Mouse (Mus musculus): ENCODE measurements at regions not wholly inside any gene's neighbourhood (a gene's known extent, or its start where the extent isn't known, plus 50 kb on each side); places are given as distances from the start of the nearest gene placed in this dataset.
A peak's percentile ranks its signal among the peaks of the same experiment; 100 is the strongest.

DNA sequence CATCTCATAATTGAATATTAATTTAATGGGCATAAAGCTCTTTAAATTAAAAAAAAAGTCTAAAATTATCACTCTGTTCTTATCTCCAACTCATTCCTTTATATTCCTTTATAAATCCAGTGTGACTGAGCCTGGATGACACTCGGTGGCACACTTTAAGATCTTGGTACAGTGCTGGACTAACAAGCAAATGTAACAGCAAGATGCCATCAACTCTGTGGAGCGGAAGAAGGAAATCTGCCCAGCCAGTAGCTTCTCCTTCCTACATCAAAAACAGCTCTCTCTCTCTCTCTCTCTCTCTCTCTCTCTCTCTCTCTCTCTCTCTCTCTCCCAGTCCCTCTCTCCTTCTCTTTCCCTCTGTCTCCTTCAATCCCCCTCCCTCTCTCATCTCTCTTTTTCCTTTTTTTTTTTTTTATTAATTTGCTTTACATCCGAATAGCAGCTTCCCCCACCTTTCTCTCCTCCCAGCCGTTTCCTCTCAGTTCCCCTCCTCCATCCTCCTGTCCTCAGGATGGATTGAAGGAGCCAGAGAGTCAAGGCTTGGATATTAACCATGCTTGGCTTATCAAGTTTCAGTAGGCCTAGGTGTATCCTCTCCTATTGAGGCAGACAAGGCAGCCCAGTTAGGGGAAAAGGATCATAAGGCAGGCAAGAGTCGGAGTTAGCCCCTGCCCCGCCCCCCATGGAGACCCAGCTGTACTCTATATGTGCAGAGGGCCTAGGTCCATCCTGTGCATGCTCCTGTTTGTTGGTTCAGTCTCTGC is 130.4 kb upstream of the Tmtc2 start:
- Histone ChIP-seq H3K27me3 (no peaks in the 10 kb centered on the region), H3K27ac (no peak overlapping the region), H3K9me3 (replicated peaks) (no peaks in the 10 kb centered on the region), H3K9ac (no peak overlapping the region), H3K36me3 (no peaks in the 10 kb centered on the region), H3K4me1 (no peaks in the 10 kb centered on the region), H3K4me2 (replicated peaks) (no peak overlapping the region), H3K4me3 (no peak overlapping the region)
- ATAC-seq (ENCODE audit: low FRiP score) = no peak
- 72% methylated on average over 6 of the region's 6 CpGs for WGBS

DNA sequence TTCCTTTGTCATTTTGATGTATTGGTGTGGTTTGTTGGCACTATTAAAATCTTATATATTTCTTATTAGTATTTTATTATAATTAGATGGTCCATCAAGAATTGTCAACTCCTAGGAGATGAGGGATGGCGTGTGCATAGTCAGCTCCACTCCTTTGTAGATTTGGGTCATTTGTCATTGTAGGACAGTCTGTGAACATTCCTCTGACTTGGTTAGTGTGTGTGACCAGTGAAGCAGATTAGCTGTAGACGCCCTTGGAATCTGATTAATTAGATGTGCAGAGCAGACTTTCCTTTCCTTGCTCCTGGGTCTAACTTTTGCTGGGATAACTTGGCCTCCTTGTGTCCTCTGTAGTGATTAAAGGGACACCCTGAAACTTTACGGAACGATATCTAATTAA is 118.9 kb upstream of the Tmtc2 start:
- Histone ChIP-seq H3K9me3 (replicated peaks) (no peaks in the 10 kb centered on the region), H3K9ac (no peak overlapping the region), H3K36me3 (no peaks in the 10 kb centered on the region), H3K27me3 (peaks cover 3% of the 10 kb centered on the region; the same call in 1 of the 2 replicates), H3K4me2 (replicated peaks) (no peak overlapping the region), H3K4me1 (peaks cover 12% of the 10 kb centered on the region), H3K4me3 (no peak overlapping the region), H3K27ac (no peak overlapping the region)
- peak; percentile 57; the same call in 1 of the 2 replicates for ATAC-seq (ENCODE audit: low FRiP score)
- 39% methylated on average over 4 of the region's 4 CpGs for WGBS

DNA sequence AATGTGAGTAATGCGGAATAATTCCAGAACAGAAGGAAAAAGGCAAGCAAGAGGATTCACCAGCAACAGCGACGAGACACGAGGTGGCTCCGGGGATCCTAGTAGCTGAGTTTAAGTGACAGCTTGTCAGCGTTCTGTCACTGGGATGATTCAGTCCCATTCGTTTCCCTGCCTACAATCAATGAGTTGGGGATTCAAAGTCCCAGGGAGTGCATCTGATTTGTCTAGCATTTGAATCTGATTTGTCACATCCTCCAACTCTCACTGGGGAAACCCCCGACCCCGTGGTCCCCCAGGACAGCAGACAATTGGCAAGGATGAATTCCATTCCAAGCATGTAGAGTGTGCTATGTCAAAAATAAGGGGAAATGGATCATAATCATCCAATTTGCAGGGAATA is 115.1 kb upstream of the Tmtc2 start:
- Histone ChIP-seq H3K36me3 (no peaks in the 10 kb centered on the region), H3K27ac (peak overlapping the region; percentile 73), H3K27me3 (no peaks in the 10 kb centered on the region), H3K4me2 (replicated peaks) (peak overlapping the region; percentile 26; the same call in 1 of the 2 replicates), H3K9me3 (replicated peaks) (no peaks in the 10 kb centered on the region), H3K4me1 (peaks cover 12% of the 10 kb centered on the region), H3K9ac (no peak overlapping the region), H3K4me3 (no peak overlapping the region)
- WGBS = 36% methylated on average over 9 of the region's 9 CpGs
- ATAC-seq (ENCODE audit: low FRiP score) = peak; percentile 82

DNA sequence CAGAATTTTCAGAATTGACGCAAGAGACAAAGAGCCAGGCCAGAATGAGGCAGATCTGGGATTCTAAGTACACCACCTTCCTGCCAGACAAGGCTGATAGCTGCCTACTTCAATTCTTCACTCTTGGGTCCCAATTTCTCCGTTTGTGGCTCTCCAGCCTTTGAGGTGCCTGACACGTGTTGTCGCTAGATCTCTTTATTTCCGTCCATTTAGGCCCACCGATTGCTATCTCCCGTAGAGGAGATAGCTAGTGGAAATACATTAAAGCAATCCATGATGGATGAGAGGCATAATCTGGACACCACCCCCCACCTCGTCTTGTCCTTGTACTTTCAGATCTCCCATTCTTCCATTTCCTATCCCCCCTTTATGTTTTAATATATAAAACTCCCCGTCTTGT is 114.6 kb upstream of the Tmtc2 start:
- no peak overlapping the region for H3K4me3 ChIP-seq
- peak; percentile 36; the same call in 1 of the 2 replicates for ATAC-seq (ENCODE audit: low FRiP score)
- peak overlapping the region; percentile 26; the same call in 1 of the 2 replicates for H3K4me2 ChIP-seq (replicated peaks)
- peaks cover 12% of the 10 kb centered on the region for H3K4me1 ChIP-seq
- no peaks in the 10 kb centered on the region for H3K36me3 ChIP-seq
- H3K9ac ChIP-seq = no peak overlapping the region
- H3K9me3 ChIP-seq (replicated peaks) = no peaks in the 10 kb centered on the region
- H3K27ac ChIP-seq = peak overlapping the region; percentile 73
- 63% methylated on average over 9 of the region's 9 CpGs for WGBS
- no peaks in the 10 kb centered on the region for H3K27me3 ChIP-seq

DNA sequence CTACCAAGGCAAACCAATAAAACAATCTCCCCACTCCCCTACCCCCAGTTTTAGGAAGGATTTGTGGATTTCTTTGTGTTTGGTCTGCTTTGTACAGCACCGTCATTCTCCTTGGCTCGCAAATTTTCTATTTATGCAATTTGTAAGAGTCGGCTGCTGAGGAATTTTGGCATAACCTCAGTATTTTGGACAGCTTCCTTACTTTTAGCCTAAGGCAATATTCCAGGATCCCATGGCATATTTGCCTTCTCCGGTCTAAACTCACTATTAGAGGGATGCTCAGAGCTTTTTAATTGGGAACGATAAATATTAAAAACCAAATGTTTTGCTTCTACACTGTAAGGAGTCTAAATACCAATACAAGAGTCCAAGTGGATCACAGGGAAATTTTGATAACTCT is 112.6 kb upstream of the Tmtc2 start:
- H3K36me3 ChIP-seq = no peaks in the 10 kb centered on the region
- H3K27me3 ChIP-seq = no peaks in the 10 kb centered on the region
- WGBS = 89% methylated on average over 5 of the region's 5 CpGs
- H3K4me3 ChIP-seq = no peak overlapping the region
- peaks cover 12% of the 10 kb centered on the region for H3K4me1 ChIP-seq
- ATAC-seq (ENCODE audit: low FRiP score) = no peak
- H3K9ac ChIP-seq = no peak overlapping the region
- no peak overlapping the region for H3K27ac ChIP-seq
- no peaks in the 10 kb centered on the region for H3K9me3 ChIP-seq (replicated peaks)
- no peak overlapping the region for H3K4me2 ChIP-seq (replicated peaks)

DNA sequence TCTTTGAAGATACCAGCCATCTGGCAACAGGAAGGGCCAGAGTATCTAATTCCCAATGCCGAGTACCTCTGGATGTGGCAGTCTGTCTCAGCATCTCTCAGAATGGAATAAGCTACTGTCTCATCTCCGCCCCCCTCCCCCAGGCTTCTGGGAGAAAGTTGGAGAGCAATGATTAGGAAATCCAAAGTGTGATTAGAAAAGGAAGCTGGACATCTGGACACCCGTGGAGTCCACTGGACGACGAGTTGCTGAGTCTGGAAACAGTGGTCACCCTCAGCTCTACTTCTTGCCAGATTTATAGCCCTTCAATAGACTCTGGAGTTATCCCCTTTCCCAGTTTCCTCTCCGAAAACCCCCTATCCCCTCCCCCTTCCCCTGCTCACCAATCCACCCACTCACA is 105.3 kb upstream of the Tmtc2 start:
- Histone ChIP-seq H3K4me1 (no peaks in the 10 kb centered on the region), H3K36me3 (no peaks in the 10 kb centered on the region), H3K9me3 (replicated peaks) (no peaks in the 10 kb centered on the region), H3K27me3 (no peaks in the 10 kb centered on the region), H3K4me2 (replicated peaks) (no peak overlapping the region), H3K27ac (no peak overlapping the region), H3K9ac (no peak overlapping the region), H3K4me3 (no peak overlapping the region)
- ATAC-seq (ENCODE audit: low FRiP score) = no peak
- 88% methylated on average over 6 of the region's 6 CpGs for WGBS

DNA sequence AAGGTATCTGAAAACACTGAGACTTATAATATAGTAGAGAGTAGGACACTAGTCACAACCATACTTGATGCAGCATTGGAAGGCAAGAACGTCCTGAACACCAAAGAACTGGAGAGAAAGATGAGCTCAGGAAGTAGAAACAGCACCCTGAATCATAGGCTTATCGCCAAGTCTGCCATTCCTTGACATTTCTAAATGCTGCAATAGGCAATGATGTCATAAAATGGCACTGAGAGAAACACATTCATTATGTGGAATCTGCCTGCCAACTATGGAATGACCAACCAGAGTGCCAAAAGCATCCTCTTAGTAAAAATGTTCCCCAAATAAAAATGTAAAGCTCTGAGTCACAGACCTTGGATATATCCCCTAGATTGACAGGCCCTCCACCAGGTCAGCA is 92.7 kb upstream of the Tmtc2 start:
- Histone ChIP-seq H3K9ac (no peak overlapping the region), H3K9me3 (replicated peaks) (no peaks in the 10 kb centered on the region), H3K27me3 (no peaks in the 10 kb centered on the region), H3K27ac (no peak overlapping the region), H3K4me1 (no peaks in the 10 kb centered on the region), H3K4me2 (replicated peaks) (no peak overlapping the region), H3K36me3 (no peaks in the 10 kb centered on the region), H3K4me3 (no peak overlapping the region)
- ATAC-seq (ENCODE audit: low FRiP score) = no peak
- WGBS = 91% methylated on average over 2 of the region's 2 CpGs

DNA sequence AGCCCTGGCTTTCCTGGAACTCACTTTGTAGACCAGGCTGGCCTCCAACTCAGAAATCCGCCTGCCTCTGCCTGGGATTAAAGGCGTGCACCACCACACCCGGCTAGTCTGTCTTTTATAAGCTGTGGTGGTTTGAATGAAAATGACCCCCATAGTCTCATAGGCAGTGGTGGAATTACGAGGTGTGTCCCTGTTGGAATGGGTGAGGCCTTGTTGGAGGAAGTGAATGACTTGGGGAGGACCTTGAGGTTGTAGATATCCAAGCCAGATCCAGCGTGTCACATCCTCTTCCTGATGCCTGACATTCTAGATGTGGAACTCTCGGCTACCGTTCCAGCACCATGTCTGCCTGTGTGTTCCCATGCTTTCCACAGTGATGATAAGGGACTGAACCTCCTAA is 86.5 kb upstream of the Tmtc2 start:
- H3K9ac ChIP-seq = no peak overlapping the region
- ATAC-seq (ENCODE audit: low FRiP score) = no peak
- H3K27ac ChIP-seq = no peak overlapping the region
- no peaks in the 10 kb centered on the region for H3K36me3 ChIP-seq
- no peaks in the 10 kb centered on the region for H3K27me3 ChIP-seq
- 98% methylated on average over 7 of the region's 7 CpGs for WGBS
- H3K4me1 ChIP-seq = no peaks in the 10 kb centered on the region
- no peak overlapping the region for H3K4me2 ChIP-seq (replicated peaks)
- H3K4me3 ChIP-seq = no peak overlapping the region
- no peaks in the 10 kb centered on the region for H3K9me3 ChIP-seq (replicated peaks)

DNA sequence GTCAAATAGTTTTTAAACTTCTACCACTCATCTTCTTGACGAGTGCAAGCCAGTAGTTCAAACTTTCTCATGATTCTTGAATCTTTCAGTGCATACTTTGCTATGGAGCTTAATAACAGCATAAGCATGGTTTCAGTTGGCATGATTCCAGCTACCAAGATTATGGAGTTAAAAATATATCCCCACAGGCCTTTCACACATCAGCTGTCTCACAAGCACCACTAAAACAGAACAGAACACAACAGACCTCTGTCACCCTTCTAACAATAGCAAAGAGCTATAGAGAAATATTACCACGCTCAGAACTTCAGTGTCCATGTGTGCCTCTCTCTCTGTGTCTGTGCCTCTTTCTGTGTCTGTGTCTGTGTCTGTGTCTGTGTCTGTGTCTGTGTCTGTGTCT is 82.5 kb upstream of the Tmtc2 start:
- Histone ChIP-seq H3K27me3 (no peaks in the 10 kb centered on the region), H3K4me1 (no peaks in the 10 kb centered on the region), H3K4me3 (no peak overlapping the region), H3K27ac (no peak overlapping the region), H3K36me3 (no peaks in the 10 kb centered on the region), H3K9me3 (replicated peaks) (no peaks in the 10 kb centered on the region), H3K4me2 (replicated peaks) (no peak overlapping the region), H3K9ac (no peak overlapping the region)
- 83% methylated on average over 2 of the region's 2 CpGs for WGBS
- no peak for ATAC-seq (ENCODE audit: low FRiP score)

DNA sequence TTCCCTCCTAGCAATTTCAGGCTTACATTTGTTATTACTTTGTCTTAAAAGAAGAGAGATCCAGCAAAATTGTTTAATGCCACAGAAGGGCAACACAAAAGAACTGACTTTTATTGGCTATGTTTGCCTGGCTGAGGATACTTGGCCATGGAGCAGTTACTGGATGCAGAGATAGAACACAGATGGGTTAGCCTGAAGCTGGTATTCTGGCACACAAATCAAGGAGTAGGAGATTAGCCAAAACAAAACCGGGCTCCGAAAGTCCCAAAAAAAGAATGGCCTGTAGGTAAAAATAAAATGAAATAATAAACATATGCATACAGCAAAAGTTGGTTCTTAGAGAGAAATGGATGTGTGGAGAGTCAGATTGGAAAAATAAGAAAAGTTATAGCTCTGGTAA is 78.2 kb upstream of the Tmtc2 start:
- H3K4me1 ChIP-seq = no peaks in the 10 kb centered on the region
- H3K9ac ChIP-seq = no peak overlapping the region
- H3K9me3 ChIP-seq (replicated peaks) = no peaks in the 10 kb centered on the region
- H3K36me3 ChIP-seq = no peaks in the 10 kb centered on the region
- H3K27me3 ChIP-seq = no peaks in the 10 kb centered on the region
- no peak overlapping the region for H3K4me3 ChIP-seq
- H3K4me2 ChIP-seq (replicated peaks) = no peak overlapping the region
- no peak for ATAC-seq (ENCODE audit: low FRiP score)
- WGBS = 98% methylated on average over 2 of the region's 2 CpGs
- H3K27ac ChIP-seq = no peak overlapping the region

DNA sequence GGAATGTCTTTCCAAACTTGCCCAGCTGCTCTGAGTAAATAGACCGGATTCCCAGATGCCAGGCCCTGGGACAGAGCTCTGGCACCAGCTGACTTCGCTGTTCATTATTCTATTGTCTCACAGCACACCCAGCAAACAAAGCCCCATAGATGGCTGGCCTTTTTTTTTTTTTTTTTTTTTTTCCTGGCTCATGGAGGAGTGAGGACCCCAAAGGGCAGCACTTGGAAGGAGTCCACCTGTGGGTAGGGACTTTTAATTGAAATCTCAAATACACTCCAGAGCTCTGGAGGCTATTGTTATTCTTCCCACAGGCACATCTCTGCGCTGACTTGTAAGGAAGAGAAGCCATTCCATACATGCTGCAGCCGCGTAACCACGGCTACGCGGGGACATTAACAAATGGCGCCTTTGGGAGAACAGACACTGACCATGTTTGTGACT is 64.8 kb upstream of the Tmtc2 start:
- Histone ChIP-seq H3K4me2 (replicated peaks) (no peak overlapping the region), H3K9ac (no peak overlapping the region), H3K27ac (peak overlapping the region; percentile 65), H3K27me3 (no peaks in the 10 kb centered on the region), H3K36me3 (no peaks in the 10 kb centered on the region), H3K9me3 (replicated peaks) (no peaks in the 10 kb centered on the region; the same call in 1 of the 2 replicates), H3K4me3 (no peak overlapping the region), H3K4me1 (0 out of 2 replicates have a peak, but pooled peaks cover 2% of the 10 kb centered on the region)
- WGBS = 59% methylated on average over 9 of the region's 9 CpGs
- peak; percentile 91 for ATAC-seq (ENCODE audit: low FRiP score)

DNA sequence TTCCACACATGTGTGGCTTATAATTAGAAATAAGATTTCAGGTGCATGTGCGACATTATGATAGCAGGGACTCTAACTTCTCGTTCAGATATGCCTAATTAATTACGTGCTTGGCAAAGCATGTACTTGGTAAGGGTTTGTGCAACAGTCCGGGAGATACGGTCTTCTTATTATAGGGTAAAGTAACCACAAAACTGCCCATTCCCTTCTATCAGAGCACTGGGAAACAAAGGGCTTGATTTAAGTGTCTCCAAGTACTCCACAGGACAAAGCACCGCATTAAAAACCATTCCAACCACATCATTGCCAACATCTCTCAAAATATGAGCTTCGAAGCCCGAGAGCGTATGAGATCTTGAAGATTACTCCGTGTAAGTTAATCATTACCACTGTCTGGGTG is 64.2 kb upstream of the Tmtc2 start:
- peak; percentile 34; the same call in 1 of the 2 replicates for ATAC-seq (ENCODE audit: low FRiP score)
- WGBS = 64% methylated on average over 10 of the region's 10 CpGs

DNA sequence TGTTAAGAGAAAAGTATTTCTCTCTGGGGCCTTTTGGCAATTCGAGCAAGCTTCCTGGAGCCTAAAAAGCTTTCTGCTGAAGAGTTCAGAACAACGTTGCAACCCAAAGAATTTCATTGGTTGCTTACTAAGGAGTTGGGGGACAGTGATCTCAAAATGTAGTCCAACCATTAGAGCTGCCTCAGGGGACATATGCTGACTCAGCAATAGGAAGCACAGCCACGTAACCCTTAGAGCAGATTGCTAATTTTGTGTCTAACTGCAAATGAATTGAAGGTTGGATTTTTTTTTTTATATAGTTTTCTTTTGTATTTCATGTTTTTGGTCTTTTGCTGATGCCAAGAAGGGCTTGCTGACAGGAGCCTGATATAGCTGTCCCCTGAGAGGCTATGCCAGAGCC is 52.6 kb upstream of the Tmtc2 start:
- no peaks in the 10 kb centered on the region for H3K27me3 ChIP-seq
- H3K4me2 ChIP-seq (replicated peaks) = no peak overlapping the region
- no peak overlapping the region for H3K4me3 ChIP-seq
- no peak for ATAC-seq (ENCODE audit: low FRiP score)
- H3K36me3 ChIP-seq = no peaks in the 10 kb centered on the region
- no peaks in the 10 kb centered on the region for H3K9me3 ChIP-seq (replicated peaks)
- no peaks in the 10 kb centered on the region for H3K4me1 ChIP-seq
- WGBS = 76% methylated on average over 3 of the region's 3 CpGs
- H3K27ac ChIP-seq = no peak overlapping the region
- H3K9ac ChIP-seq = no peak overlapping the region

More for the DNA sequence above, 64.2 kb upstream of the Tmtc2 start:
- Histone ChIP-seq H3K36me3 (no peaks in the 10 kb centered on the region), H3K4me1 (0 out of 2 replicates have a peak, but pooled peaks cover 2% of the 10 kb centered on the region), H3K4me3 (no peak overlapping the region), H3K9ac (no peak overlapping the region), H3K4me2 (replicated peaks) (no peak overlapping the region), H3K27me3 (no peaks in the 10 kb centered on the region), H3K27ac (no peak overlapping the region; the same call in 1 of the 2 replicates), H3K9me3 (replicated peaks) (no peaks in the 10 kb centered on the region; the same call in 1 of the 2 replicates)

All from hindbrain, embryonic 12.5 days (tissue).